Mouse (Mus musculus) testis, adult 2 months (tissue): ENCODE results near the gene Zg16.

ENCODE experiments used
- CTCF ChIP-seq: fragments of 200-500 bp; IDR thresholded peaks from 2 replicates; pipeline ENCODE4 v1.5.1; 2012; ENCODE audit warnings: low read depth, mild to moderate bottlenecking, inconsistent platforms, low read length, moderate library complexity; ENCODE audit not compliant: control insufficient read depth, insufficient read depth, insufficient replicate concordance
- POLR2A ChIP-seq: fragments of 200-500 bp; IDR thresholded peaks from 2 replicates; pipeline ENCODE4 v1.6.1; 2012; ENCODE audit warnings: low read depth, mild to moderate bottlenecking, inconsistent platforms, low read length, moderate library complexity; ENCODE audit not compliant: control insufficient read depth

GRCm38 (mm10) chr7:127088083-127088482 lies 955 bp upstream of the Zg16 start:
- no peak for TF ChIP-seq CTCF
- TF ChIP-seq POLR2A: no peak
